In the genomic region with DNA sequence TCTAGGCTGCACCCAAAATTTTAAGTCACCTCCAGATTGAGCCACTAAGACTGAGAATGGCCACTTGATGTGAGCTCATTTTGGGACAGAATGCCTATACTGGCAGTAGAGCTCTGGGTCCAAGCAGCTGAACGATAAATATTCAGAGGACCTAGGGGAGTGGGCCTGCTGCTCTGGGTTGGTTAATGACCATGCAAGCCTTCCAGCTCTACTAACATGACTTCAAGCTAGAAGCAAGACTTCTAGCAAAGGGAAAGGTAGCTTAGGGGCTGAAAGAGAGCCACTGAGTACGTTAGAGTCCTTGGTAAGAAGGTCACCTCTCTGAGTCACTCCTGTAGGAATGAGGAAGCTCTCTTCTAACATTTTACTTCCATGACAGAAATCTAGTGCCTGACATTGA, we compare ENCODE assay signal across 42 mouse cellular contexts. TPM values are rescaled to one million over a fixed set of nuclear protein-coding genes. Genes with fewer than 3 reads are reported as not detected.
"Had no signal": no experiment of that assay in that cellular context is flagged by ENCODE, and none has a peak within 500 bp of the region (broad histone marks: within the 10 kb centered on the region; RNA-seq: fewer than 3 reads in every experiment).

No protein-coding gene starts in this region.

- H3K36me3 ChIP-seq: heart, embryonic 10.5 days; heart, embryonic 13.5 days; heart, embryonic 15.5 days; hindbrain, embryonic 13.5 days; hindbrain, embryonic 15.5 days; limb, embryonic 13.5 days; limb, embryonic 15.5 days; liver, embryonic 12.5 days had no signal

- H3K9ac ChIP-seq: heart, embryonic 13.5 days; heart, embryonic 15.5 days; hindbrain, embryonic 13.5 days; hindbrain, embryonic 15.5 days; limb, embryonic 13.5 days; limb, embryonic 15.5 days; liver, embryonic 12.5 days; liver, embryonic 14.5 days had no signal

- H3K4me3 ChIP-seq: heart, embryonic 10.5 days; heart, embryonic 13.5 days; heart, embryonic 15.5 days; hindbrain, embryonic 13.5 days; hindbrain, embryonic 15.5 days; limb, embryonic 13.5 days; limb, embryonic 15.5 days; liver, embryonic 12.5 days had no signal

- DNase-seq: gastrocnemius, postnatal 14 days; gastrocnemius, postnatal 36 days; heart, adult 18-20 months; heart, postnatal 14 days; heart, postnatal 36 days; kidney, adult 11 months; kidney, adult 8-10 months; kidney, postnatal 14 days; kidney, postnatal 36 days; layer of hippocampus, adult 9-11 months; layer of hippocampus, postnatal 36 days; left cerebral cortex, postnatal 4 days had no signal

- H3K4me1 ChIP-seq: heart, embryonic 10.5 days; heart, embryonic 13.5 days; heart, embryonic 15.5 days; hindbrain, embryonic 13.5 days; limb, embryonic 15.5 days; liver, embryonic 12.5 days had no signal

- H3K27me3 ChIP-seq: hindbrain, embryonic 15.5 days had no signal

- H3K4me2 ChIP-seq: heart, embryonic 13.5 days; heart, embryonic 15.5 days; hindbrain, embryonic 13.5 days; hindbrain, embryonic 15.5 days; limb, embryonic 13.5 days; limb, embryonic 15.5 days; liver, embryonic 12.5 days had no signal

- H3K9me3 ChIP-seq: heart, embryonic 10.5 days; heart, embryonic 13.5 days; heart, embryonic 15.5 days; hindbrain, embryonic 13.5 days; hindbrain, embryonic 15.5 days; limb, embryonic 13.5 days; limb, embryonic 15.5 days; liver, embryonic 12.5 days had no signal

- H3K27ac ChIP-seq: heart, embryonic 10.5 days; heart, embryonic 13.5 days; heart, embryonic 15.5 days; hindbrain, embryonic 13.5 days; hindbrain, embryonic 15.5 days; hindbrain, postnatal 0 days; kidney, postnatal 0 days; limb, embryonic 13.5 days; limb, embryonic 15.5 days; liver, embryonic 12.5 days; liver, embryonic 14.5 days had no signal

- ATAC-seq: hindbrain, postnatal 0 days; intestine, embryonic 16.5 days; liver, embryonic 12.5 days had no signal

RNA-seq across cellular contexts. Expression of a gene that starts 6.2 kb away (rescaled TPM):
- total RNA-seq: hematopoietic stem cell, adult 5-6 weeks had no signal
- polyA plus RNA-seq: heart, embryonic 10.5 days; limb, embryonic 11.5 days had no signal

RNA-seq across cellular contexts. Expression of a gene that starts 29.9 kb away (rescaled TPM):
- total RNA-seq: gastrocnemius, adult 18-20 months; gastrocnemius, adult 8-10 months; hematopoietic stem cell, adult 5-6 weeks; layer of hippocampus, postnatal 36 days had no signal

RNA-seq across cellular contexts. Expression of a gene that starts 50.2 kb away (rescaled TPM):
- total RNA-seq: gastrocnemius, adult 18-20 months; gastrocnemius, adult 8-10 months; gastrocnemius, postnatal 36 days; heart, adult 18-20 months; heart, adult 8-10 months; heart, postnatal 14 days; heart, postnatal 36 days; hematopoietic stem cell, adult 5-6 weeks; hindbrain, postnatal 0 days; layer of hippocampus, adult 18-20 months; layer of hippocampus, adult 8-10 months; layer of hippocampus, postnatal 14 days; layer of hippocampus, postnatal 36 days; left cerebral cortex, adult 18-20 months; left cerebral cortex, adult 8-10 months; left cerebral cortex, postnatal 10 days; left cerebral cortex, postnatal 25 days; left cerebral cortex, postnatal 4 days had no signal
- polyA plus RNA-seq: heart, embryonic 10.5 days; heart, embryonic 13.5 days; heart, postnatal 0 days; hindbrain, embryonic 11.5 days; intestine, embryonic 14.5 days; kidney, embryonic 14.5 days; large intestine, adult 2 months; limb, embryonic 11.5 days; liver, adult 2 months; liver, embryonic 12.5 days; liver, embryonic 14.5 days had no signal
